Mouse (Mus musculus) stomach, postnatal 0 days (tissue): ENCODE measurements around the gene Tmem101. TPM values are rescaled to one million over a fixed set of nuclear protein-coding genes. Genes with fewer than 3 reads are reported as not detected.

Source experiments
- ATAC-seq: fragments of 200-750 bp; cut with Nextera tagmentation; 2 replicates; pipeline ENCODE4 v1.8.0; 2017; ENCODE audit not compliant: low FRiP score, low TSS enrichment
- DNase-seq: peaks from one replicate; pipeline ENCODE4 v3.0.0-alpha.2; 2016; ENCODE audit warnings: low spot score
- H3K27ac ChIP-seq: fragments of 300-500 bp; sonication (generic); replicated peaks from 2 replicates; pipeline ENCODE4 v1.5.1; 2014; ENCODE audit warnings: mild to moderate bottlenecking, control low read depth
- H3K27me3 ChIP-seq: fragments of 300-500 bp; sonication (generic); 2 replicates; pipeline ENCODE4 v1.6.1; 2014; ENCODE audit warnings: low read length; ENCODE audit not compliant: control insufficient read depth, insufficient read depth
- H3K36me3 ChIP-seq: fragments of 300-500 bp; sonication (generic); 2 replicates; pipeline ENCODE4 v1.6.1; 2014; ENCODE audit warnings: low read length, mixed read lengths; ENCODE audit not compliant: control insufficient read depth, insufficient read depth
- H3K4me1 ChIP-seq: fragments of 300-500 bp; sonication (generic); replicated peaks from 2 replicates; pipeline ENCODE4 v1.6.1; 2014; ENCODE audit warnings: antibody characterized with exemption; ENCODE audit not compliant: control insufficient read depth, insufficient read depth
- H3K4me2 ChIP-seq: fragments of 300-500 bp; sonication (generic); replicated peaks from 2 replicates; pipeline ENCODE4 v1.6.1; 2014; ENCODE audit warnings: low read depth, mild to moderate bottlenecking, control low read depth, moderate library complexity
- H3K4me3 ChIP-seq: fragments of 300-500 bp; sonication (generic); 2 replicates; pipeline ENCODE4 v1.5.1; 2014; ENCODE audit warnings: low read depth, low read length, control low read depth
- H3K9ac ChIP-seq: fragments of 300-500 bp; sonication (generic); 2 replicates; pipeline ENCODE4 v1.6.1; 2014; ENCODE audit warnings: mild to moderate bottlenecking, low read length, control low read depth, mixed read lengths
- H3K9me3 ChIP-seq: fragments of 300-500 bp; sonication (generic); 2 replicates; pipeline ENCODE4 v1.6.1; 2016; ENCODE audit warnings: low read length; ENCODE audit not compliant: control insufficient read depth
- CTCF ChIP-seq: IDR thresholded peaks from 2 replicates; pipeline ENCODE4 v1.5.1; 2016; ENCODE audit warnings: antibody characterized with exemption, low read depth, mild to moderate bottlenecking, moderate library complexity
- EP300 ChIP-seq: optimal IDR thresholded peaks from 2 replicates; pipeline ENCODE3; 2016; ENCODE audit warnings: antibody characterized with exemption
- WGBS: fragments of 180-500 bp; shearing (Covaris S2); extraction: QIAGEN DNeasy Blood & Tissue Kit; methylation state at CpG from one replicate; pipeline ENCODE4 v1.1.7; 2014; 5-methylcytosine and 5-hydroxymethylcytosine counted together
- polyA plus RNA-seq: library from polyadenylated mRNA; unstranded; fragments of >200 nt; fragmentation: Nextera tagmentation; extraction: Ambion mirVana; gene quantifications from 2 replicates; pipeline ENCODE4 v1.2.1, GENCODE M21; 2015

The Tmem101 gene
- polyA plus RNA-seq, result 13.8 and 14.5 TPM in 2 replicates

DNA sequence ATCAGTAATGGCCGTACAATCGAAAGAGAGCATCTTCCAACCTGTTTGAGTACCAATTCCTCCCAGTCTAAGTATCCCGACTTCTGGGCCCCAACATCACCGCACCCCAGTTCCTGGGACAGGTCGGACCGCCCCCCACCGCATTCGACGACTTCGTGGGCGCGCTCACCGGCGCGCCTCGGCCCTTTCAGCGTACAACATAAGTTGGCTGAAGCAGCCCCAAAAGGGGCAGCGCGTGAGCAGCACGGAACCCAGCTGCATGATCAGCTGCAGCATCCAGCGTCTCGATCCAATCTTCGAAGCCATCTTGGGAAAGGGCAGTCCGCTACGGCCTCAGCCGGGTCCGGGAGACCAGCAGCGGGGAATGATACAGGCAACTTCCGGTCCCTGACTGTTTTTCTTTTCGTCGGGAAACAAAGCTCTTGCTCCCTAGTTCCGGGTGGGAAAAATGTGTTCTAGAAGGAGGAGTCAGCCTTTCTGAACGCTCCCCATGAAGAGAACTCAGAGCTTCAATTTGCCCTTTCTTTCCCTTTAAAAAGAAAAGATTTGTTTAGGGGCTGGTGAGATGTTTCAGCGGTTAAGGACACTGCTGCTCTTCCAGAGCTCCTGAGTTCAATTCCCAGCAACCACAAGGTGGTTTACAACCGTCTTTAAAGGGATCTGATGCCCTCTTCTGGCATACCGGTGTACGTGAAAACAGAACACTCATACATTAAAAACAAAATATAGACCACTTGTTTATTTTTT is at the start of gene Tmem101:
Tmem101 (minus strand) TSS at position 366 of the 747 bp plus-strand sequence.
- Histone ChIP-seq H3K27me3 (no peaks in the 10 kb centered on the region), H3K4me1 (no peaks in the 10 kb centered on the region), H3K36me3 (0 out of 2 replicates have a peak, but pooled peaks cover 2% of the 10 kb centered on the region), H3K9me3 (no peaks in the 10 kb centered on the region), H3K27ac (peak within 1 kb of the TSS; percentile 67), H3K4me2 (peak within 1 kb of the TSS; percentile 92), H3K4me3 (peak within 1 kb of the TSS; percentile 68), H3K9ac (peak within 1 kb of the TSS; percentile 71)
- WGBS, result under 1% methylated on average over 37 of the region's 37 CpGs
- peak; percentile 63 for TF ChIP-seq CTCF
- no peak for TF ChIP-seq EP300
- DNase-seq (peak; percentile 91), ATAC-seq (peak; percentile 87)

DNA sequence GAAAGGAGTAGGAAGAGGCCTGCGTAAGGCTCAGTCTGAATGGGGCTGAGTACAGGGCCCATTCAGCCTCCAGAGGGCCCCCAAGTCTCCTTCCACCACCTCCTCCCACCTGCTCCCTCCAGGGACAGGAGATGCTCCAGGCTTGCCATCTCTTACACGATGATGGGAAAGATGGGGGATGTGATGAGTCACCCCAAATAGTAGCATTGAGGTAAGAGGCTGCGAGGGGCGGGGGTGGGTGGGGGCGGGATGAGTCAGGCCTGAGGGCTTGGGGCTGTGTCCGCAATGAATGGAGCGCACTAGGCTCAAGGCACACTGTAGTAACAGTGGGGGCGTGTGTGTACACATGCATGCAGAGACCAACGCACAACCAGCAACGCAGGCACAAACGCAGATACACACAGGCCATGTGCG is 45.2 kb upstream of the Tmem101 start:
- Histone ChIP-seq H3K9me3 (no peaks in the 10 kb centered on the region), H3K27ac (no peak overlapping the region), H3K9ac (no peak overlapping the region), H3K36me3 (peaks cover 51% of the 10 kb centered on the region), H3K4me2 (no peak overlapping the region), H3K4me3 (no peak overlapping the region), H3K27me3 (no peaks in the 10 kb centered on the region), H3K4me1 (no peaks in the 10 kb centered on the region)
- TF ChIP-seq EP300 (no peak), CTCF (peak; percentile 57)
- ATAC-seq (peak; percentile 27; the same call in 1 of the 2 replicates), DNase-seq (peak; percentile 18)
- 68% methylated on average over 12 of the region's 12 CpGs for WGBS

DNA sequence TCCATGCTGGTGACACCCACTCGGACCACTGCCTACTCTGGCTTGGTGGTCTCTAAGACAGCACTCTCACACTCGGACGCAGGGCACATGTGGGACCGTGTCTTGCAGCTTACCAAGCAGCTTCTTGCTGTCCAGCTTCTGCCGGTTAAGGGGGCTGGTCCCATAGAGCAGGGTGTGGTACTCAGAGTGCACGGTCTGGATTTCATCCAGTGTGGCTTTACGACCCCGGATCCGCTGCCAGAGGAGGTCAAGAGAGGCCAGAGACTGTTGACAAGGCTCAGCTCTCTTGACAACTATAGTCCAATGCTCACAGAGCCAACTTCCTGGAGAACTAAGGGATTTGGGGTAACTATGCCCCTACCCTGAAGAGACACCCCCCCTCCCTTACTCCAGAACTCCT is 43.7 kb upstream of the Tmem101 start:
- no peak for TF ChIP-seq EP300
- TF ChIP-seq CTCF, result no peak
- Histone ChIP-seq H3K4me2 (no peak overlapping the region), H3K27ac (no peak overlapping the region), H3K4me3 (no peak overlapping the region), H3K4me1 (no peaks in the 10 kb centered on the region), H3K9me3 (no peaks in the 10 kb centered on the region), H3K27me3 (no peaks in the 10 kb centered on the region), H3K9ac (no peak overlapping the region), H3K36me3 (peaks cover 51% of the 10 kb centered on the region)
- DNase-seq (peak; percentile 11), ATAC-seq (no peak)
- WGBS, result 52% methylated on average over 9 of the region's 9 CpGs

DNA sequence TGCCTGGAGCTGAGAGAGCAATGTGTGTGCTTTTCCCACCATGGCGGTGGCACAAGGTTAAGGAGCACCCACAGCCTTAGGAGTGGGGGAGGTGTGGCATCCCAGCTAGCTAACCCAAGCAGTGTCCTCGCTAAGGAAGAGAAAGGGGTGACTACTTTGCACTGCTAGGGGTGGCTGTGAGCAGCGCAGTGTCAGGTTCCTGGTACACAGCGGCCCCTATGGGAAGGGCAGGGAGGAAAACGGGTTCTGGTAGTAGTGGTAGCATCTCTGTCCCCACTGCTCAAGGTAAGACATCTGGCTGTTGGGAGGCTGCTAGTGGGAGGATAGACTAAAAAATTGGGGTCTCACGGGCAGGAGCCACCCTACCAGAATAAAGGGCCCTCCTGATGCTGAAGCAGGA is 42.0 kb upstream of the Tmem101 start:
- no peak overlapping the region for H3K27ac ChIP-seq
- H3K4me2 ChIP-seq, result no peak overlapping the region
- TF ChIP-seq CTCF, result peak; percentile 41
- TF ChIP-seq EP300, result no peak
- no peak overlapping the region for H3K9ac ChIP-seq
- H3K27me3 ChIP-seq, result no peaks in the 10 kb centered on the region
- H3K9me3 ChIP-seq, result no peaks in the 10 kb centered on the region
- H3K4me1 ChIP-seq, result no peaks in the 10 kb centered on the region
- ATAC-seq (no peak), DNase-seq (peak; percentile 16)
- 68% methylated on average over 6 of the region's 6 CpGs for WGBS
- H3K36me3 ChIP-seq, result peaks cover 45% of the 10 kb centered on the region
- H3K4me3 ChIP-seq, result no peak overlapping the region

DNA sequence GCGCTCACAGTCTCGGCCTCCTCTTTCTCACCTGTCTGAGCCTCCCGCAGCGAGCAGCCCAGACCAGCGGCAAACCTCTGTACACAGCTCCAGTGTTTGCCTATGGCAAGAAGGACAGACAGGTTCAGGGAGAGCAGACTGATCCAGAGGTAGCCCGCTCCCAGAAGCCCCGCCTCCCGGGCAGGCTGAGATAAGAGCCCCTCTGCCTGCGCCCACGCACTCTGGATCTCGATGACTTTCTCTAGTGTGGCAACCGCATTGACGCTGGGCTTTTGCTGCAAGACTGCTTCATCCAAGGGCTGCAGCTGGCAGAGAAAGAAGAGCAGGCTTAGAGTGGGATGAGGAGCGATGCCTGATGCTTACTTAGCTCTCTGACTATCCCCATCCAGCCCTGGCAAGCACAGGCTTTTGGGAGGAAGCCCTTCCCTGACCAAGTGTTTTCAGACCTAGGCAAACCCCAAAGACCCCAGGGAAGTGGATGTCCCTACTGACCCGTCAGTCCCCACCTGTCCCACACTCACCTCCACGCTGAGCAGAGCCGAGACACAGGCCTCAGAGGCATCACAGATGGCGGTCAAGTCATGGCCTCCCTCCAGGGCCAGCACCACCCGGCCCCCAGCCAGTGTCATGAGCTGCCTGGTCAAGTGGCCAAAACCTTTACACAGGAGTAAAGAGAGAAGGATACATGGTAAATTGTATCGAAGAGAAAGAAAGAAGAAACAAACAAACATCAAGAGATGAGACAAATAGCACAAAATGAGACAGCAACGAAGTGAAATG is 40.0 kb upstream of the Tmem101 start:
- DNase-seq (no peak), ATAC-seq (peak; percentile 9; the same call in 1 of the 2 replicates)
- 64% methylated on average over 21 of the region's 21 CpGs for WGBS

More for the DNA sequence above, 40.0 kb upstream of the Tmem101 start:
- no peaks in the 10 kb centered on the region for H3K9me3 ChIP-seq
- no peak overlapping the region for H3K4me3 ChIP-seq
- H3K9ac ChIP-seq, result no peak overlapping the region
- H3K36me3 ChIP-seq, result peaks cover 32% of the 10 kb centered on the region
- H3K4me1 ChIP-seq, result no peaks in the 10 kb centered on the region
- H3K27me3 ChIP-seq, result no peaks in the 10 kb centered on the region
- H3K27ac ChIP-seq, result no peak overlapping the region
- H3K4me2 ChIP-seq, result no peak overlapping the region
- TF ChIP-seq EP300 (no peak), CTCF (no peak)
